Mouse (Mus musculus): ENCODE measurements around the gene Meaf6. TPM values are rescaled to one million over a fixed set of nuclear protein-coding genes. Genes with fewer than 3 reads are reported as not detected.
A peak's percentile ranks its signal among the peaks of the same experiment; 100 is the strongest.

The Meaf6 gene
- polyA plus RNA-seq (2015; fragmentation: Nextera tagmentation; extraction: Ambion mirVana), result 16.3 and 18.3 TPM in 2 replicates

DNA sequence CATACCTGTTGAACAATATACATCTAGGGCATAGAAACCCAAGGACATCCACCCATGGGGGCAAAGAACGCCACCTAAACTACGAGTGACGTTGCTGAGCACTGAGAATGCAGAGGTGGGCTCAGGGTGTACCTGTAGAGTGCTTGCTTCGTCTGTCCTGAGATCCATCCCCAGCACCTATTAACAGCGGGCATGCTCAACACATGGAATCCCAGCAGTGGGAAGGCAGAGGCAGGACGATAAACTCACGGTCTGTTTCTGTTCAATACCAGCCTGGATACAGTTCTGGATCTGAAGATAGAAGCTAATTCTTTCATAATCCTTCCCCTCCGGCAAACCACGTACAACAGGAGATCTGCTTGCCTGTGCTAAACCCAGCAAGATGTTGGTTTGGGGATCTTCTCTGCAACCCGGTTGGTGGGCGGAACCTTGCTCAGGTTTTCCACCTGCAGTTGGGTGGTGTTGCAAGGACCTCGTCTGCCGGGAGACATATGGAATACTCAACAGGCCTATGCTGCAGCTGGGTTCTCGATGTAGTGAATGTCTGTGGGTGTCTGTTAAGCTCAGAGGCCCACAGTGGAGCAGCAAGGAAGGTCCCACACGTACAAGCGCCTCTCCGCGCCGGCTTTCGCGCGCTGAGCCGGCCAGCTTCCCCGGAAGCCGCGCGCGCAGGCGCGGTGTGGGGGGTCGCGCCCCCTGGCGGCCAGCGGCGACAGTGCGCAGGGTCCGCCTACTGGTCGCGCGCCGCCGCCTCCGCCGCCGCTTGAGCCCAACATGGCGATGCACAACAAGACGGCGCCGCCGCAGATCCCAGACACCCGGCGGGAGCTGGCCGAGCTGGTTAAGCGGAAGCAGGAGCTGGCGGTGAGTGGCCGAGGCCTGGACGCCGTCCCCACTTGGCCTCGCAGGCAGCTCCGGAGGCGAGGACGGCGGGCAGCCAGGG is at the start of gene Meaf6:
Meaf6 (plus strand) TSS at position 732 of the 943 bp plus-strand sequence.
- H3K36me3 ChIP-seq (replicated peaks), result peaks cover 38% of the 10 kb centered on the region
- 1% methylated on average over 63 of the region's 63 CpGs for WGBS (ENCODE audit: insufficient replicate concordance)
- H3K4me2 ChIP-seq, result peak within 1 kb of the TSS; percentile 85
- ATAC-seq (ENCODE audit: insufficient read depth), result peak; percentile 94
- H3K9me3 ChIP-seq (replicated peaks), result no peaks in the 10 kb centered on the region
- peak within 1 kb of the TSS; percentile 95 for H3K27ac ChIP-seq (replicated peaks)
- peak within 1 kb of the TSS; percentile 90 for H3K9ac ChIP-seq
- peaks cover 32% of the 10 kb centered on the region for H3K4me1 ChIP-seq (replicated peaks)
- no peaks in the 10 kb centered on the region for H3K27me3 ChIP-seq
- peak within 1 kb of the TSS; percentile 89 for H3K4me3 ChIP-seq (replicated peaks)

DNA sequence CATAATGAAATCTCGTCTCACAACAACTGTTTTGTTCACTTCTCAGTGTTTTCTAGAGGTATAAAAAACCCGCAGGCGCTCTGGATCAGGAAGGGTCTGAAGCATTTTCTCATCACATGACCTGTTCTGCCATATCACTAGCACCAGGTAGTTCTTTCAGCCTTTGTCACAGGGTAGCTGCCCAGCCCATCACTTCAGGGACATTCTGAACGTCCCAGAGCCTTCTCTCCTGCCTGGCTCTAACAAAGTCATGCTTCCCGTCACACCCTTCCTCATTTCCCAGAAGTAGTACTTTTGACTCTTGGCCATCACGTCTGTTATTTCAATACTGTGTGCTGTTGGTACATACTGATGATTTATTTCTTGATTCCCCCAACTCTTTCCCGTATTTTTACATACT is 40.5 kb upstream of the Meaf6 start:
- Histone ChIP-seq H3K27me3 (no peaks in the 10 kb centered on the region), H3K9me3 (replicated peaks) (no peaks in the 10 kb centered on the region), H3K4me3 (replicated peaks) (no peak overlapping the region), H3K36me3 (replicated peaks) (peaks cover 97% of the 10 kb centered on the region), H3K4me1 (replicated peaks) (peaks cover 7% of the 10 kb centered on the region), H3K4me2 (no peak overlapping the region), H3K9ac (no peak overlapping the region), H3K27ac (replicated peaks) (no peak overlapping the region)
- WGBS (ENCODE audit: insufficient replicate concordance), result 74% methylated on average over 7 of the region's 7 CpGs
- ATAC-seq (ENCODE audit: insufficient read depth), result no peak

DNA sequence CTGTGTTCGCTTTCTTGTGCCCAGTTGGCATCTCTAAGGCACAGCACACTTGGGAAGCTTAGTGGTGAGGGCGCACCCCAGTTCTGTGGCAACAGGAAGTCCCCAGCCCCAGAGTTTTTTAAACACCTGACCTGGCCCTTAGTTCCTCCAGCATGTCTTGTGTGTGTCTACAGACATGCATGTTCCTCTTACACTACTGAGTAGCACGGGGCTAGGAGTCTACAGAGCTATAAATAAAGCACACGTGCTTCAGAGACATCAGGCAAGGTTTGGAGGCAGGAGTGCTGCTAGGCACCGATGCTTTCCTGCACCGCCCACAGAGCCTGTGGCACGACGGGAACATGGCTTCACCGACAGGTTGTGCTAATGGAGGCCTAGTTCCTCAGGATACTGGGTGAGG is 29.5 kb upstream of the Meaf6 start:
- Histone ChIP-seq H3K27ac (replicated peaks) (0 out of 2 replicates have a peak overlapping the region, but pooled peaks have one; percentile 38), H3K9ac (no peak overlapping the region), H3K27me3 (no peaks in the 10 kb centered on the region), H3K9me3 (replicated peaks) (no peaks in the 10 kb centered on the region), H3K4me3 (replicated peaks) (no peak overlapping the region), H3K36me3 (replicated peaks) (peaks cover 55% of the 10 kb centered on the region), H3K4me2 (no peak overlapping the region), H3K4me1 (replicated peaks) (peaks cover 11% of the 10 kb centered on the region)
- ATAC-seq (ENCODE audit: insufficient read depth), result no peak
- WGBS (ENCODE audit: insufficient replicate concordance), result 66% methylated on average over 9 of the region's 9 CpGs

DNA sequence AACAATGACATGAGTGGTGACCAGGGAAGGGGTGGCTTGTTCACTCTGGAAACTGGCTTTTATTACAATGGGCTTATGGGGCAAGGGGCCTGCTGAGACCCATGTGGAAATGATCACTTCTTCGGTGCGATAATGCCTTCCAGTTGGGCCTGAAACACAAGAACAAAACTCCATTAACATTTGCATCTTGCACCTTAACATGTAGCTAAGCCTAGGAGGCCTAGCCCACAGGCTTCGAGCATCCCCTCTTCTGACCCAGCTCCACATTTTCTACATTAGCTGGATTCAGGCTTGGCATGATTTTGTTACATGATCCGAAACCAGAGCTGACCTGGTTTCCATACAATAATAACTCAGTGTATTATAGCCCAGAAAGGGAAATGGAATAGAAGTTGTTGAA is 28.5 kb upstream of the Meaf6 start:
- Histone ChIP-seq H3K4me2 (no peak overlapping the region), H3K9ac (no peak overlapping the region), H3K27me3 (no peaks in the 10 kb centered on the region), H3K9me3 (replicated peaks) (no peaks in the 10 kb centered on the region), H3K27ac (replicated peaks) (no peak overlapping the region), H3K4me3 (replicated peaks) (no peak overlapping the region), H3K36me3 (replicated peaks) (peaks cover 45% of the 10 kb centered on the region), H3K4me1 (replicated peaks) (peaks cover 11% of the 10 kb centered on the region)
- no peak for ATAC-seq (ENCODE audit: insufficient read depth)
- 73% methylated on average over 4 of the region's 4 CpGs for WGBS (ENCODE audit: insufficient replicate concordance)

DNA sequence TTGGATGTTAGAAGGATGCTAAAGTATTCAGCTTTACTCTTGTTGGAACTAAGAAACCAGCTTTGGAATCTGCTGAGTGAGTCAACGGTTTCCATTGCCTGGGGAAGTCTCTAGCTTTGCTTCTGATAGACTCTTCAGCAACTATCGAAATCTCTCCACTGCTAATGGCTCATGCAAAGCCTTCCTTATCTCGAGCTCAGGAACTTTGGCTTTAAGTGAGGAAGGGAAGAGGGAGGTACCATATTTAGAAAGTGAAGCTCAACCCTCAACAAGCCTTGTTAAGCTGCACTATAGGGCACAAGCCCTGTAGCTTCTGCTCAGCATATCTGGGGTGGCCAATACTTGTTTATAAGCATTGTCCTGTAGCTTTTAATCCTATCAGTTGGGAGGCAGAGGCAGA is 27.7 kb upstream of the Meaf6 start:
- no peak overlapping the region for H3K27ac ChIP-seq (replicated peaks)
- H3K9ac ChIP-seq, result no peak overlapping the region
- no peak overlapping the region for H3K4me3 ChIP-seq (replicated peaks)
- no peaks in the 10 kb centered on the region for H3K9me3 ChIP-seq (replicated peaks)
- H3K4me1 ChIP-seq (replicated peaks), result peaks cover 11% of the 10 kb centered on the region
- H3K27me3 ChIP-seq, result no peaks in the 10 kb centered on the region
- peaks cover 37% of the 10 kb centered on the region for H3K36me3 ChIP-seq (replicated peaks)
- ATAC-seq (ENCODE audit: insufficient read depth), result no peak
- no peak overlapping the region for H3K4me2 ChIP-seq
- WGBS (ENCODE audit: insufficient replicate concordance), result 22% methylated on average over 3 of the region's 3 CpGs

DNA sequence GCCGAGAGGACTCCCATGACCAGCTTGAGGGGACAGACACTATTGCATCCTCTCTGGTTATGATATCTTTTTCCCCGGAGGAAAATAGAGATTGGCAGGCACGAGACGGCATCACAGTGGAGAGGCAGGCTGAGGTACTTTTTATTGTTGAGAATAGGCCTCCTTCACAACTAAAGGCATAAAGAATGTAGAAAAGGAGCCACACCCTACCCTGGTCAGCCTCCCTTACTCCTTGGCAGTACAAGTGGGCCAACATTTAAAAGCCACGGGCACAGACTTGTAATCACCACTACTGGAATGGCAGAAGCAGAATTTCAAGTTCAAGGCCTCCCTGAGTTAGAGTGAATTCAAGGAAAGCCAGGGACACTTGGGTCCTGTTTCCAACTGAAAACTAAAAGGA is 26.9 kb upstream of the Meaf6 start:
- no peak for ATAC-seq (ENCODE audit: insufficient read depth)
- no peak overlapping the region for H3K4me2 ChIP-seq
- no peak overlapping the region for H3K27ac ChIP-seq (replicated peaks)
- H3K4me1 ChIP-seq (replicated peaks), result peaks cover 11% of the 10 kb centered on the region
- no peaks in the 10 kb centered on the region for H3K27me3 ChIP-seq
- H3K36me3 ChIP-seq (replicated peaks), result peaks cover 30% of the 10 kb centered on the region
- H3K9me3 ChIP-seq (replicated peaks), result no peaks in the 10 kb centered on the region
- 59% methylated on average over 5 of the region's 5 CpGs for WGBS (ENCODE audit: insufficient replicate concordance)
- H3K4me3 ChIP-seq (replicated peaks), result no peak overlapping the region
- H3K9ac ChIP-seq, result no peak overlapping the region

DNA sequence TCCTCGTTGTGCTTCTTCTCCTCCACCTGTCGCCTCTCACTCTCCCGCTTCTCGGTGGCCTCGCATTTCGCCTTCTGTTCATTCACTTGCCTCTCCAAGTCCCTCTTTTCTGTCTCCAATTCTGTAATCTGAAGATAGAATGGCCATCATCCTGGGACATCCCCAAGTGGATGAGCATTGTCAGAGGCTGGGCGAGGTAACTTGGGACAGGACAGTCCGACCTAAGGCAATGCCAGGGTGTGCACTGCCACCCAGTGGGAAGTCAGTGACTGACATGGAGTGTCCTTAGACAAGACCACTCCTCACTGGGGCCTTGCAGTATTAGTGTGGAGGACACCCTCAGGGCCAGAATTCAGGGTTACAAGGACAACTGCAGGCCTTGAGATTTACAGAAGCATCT is 25.9 kb upstream of the Meaf6 start:
- H3K36me3 ChIP-seq (replicated peaks), result peaks cover 21% of the 10 kb centered on the region
- no peak overlapping the region for H3K27ac ChIP-seq (replicated peaks)
- no peaks in the 10 kb centered on the region for H3K27me3 ChIP-seq
- 5% methylated on average over 8 of the region's 8 CpGs for WGBS (ENCODE audit: insufficient replicate concordance)
- H3K9me3 ChIP-seq (replicated peaks), result no peaks in the 10 kb centered on the region
- H3K4me3 ChIP-seq (replicated peaks), result no peak overlapping the region
- ATAC-seq (ENCODE audit: insufficient read depth), result no peak
- H3K9ac ChIP-seq, result no peak overlapping the region
- peak overlapping the region; percentile 37 for H3K4me2 ChIP-seq
- peaks cover 11% of the 10 kb centered on the region for H3K4me1 ChIP-seq (replicated peaks)

DNA sequence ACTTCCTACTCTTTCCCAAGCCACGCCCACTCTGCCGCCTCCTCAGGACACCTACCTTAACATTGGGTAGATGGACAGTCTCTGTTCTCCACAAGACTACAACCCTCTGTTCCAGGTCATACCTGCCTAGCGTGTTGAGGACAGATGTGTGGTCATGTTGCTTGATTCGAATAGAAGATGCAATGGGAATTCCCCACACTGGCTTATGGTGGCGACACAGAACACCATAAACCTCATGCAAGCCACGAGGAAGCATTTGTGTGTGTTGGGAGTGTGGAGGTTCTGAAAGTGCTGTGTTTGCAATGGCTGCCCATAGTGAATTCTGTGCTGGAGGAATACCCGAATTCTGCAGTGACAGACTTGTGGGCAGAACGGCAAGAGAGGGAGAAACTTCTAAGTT is 21.1 kb upstream of the Meaf6 start:
- WGBS (ENCODE audit: insufficient replicate concordance), result 47% methylated on average over 8 of the region's 8 CpGs
- no peak for ATAC-seq (ENCODE audit: insufficient read depth)
- H3K27ac ChIP-seq (replicated peaks), result no peak overlapping the region

DNA sequence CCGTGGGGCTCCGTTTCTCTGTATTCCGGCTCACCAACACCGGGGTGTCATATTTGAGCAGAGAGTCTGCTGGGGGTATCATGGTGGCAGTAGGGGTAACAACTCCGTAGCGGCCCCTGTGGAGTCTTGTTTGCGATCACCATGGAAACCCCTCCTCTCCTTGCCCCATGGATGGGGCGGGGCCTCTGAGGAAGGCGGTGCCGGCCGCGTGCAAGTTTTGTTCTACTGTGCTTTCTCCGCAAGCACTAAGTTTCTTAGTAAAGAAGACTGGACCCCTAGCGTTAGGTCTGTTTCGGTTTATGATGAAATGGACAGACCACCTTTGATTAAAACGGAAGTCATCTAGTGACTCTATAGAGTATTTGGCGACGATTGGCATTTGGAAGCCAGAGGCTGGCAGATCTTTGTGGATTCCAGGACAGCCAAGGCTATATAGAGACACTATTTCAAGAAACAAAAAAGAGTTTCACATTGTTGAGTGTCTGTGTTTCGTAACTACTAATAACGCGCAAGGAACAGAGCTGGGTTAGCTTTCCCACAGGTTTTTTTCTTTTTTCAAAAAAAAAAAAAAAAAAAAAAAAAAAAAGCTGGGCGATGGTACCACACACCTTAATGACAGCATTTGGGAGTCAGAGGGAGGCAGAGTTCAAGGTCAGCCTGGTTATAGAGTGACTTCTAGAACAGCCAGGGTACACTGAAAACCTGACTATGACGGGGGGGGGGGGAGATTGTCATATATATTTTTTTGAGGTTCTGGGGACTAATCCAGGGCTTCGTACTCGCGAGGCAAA is 19.2 kb upstream of the Meaf6 start, which contains the start of gene Dnali1:
Dnali1 (minus strand) TSS at position 187 of the 791 bp plus-strand sequence.
- peak; percentile 4; the same call in 1 of the 2 replicates for ATAC-seq (ENCODE audit: insufficient read depth)
- Histone ChIP-seq H3K27me3 (peaks cover 16% of the 10 kb centered on the region), H3K36me3 (replicated peaks) (peaks cover 33% of the 10 kb centered on the region), H3K4me1 (replicated peaks) (peaks cover 25% of the 10 kb centered on the region), H3K9me3 (replicated peaks) (no peaks in the 10 kb centered on the region), H3K4me3 (replicated peaks) (peak within 1 kb of the TSS; percentile 92), H3K4me2 (peak within 1 kb of the TSS; percentile 96), H3K9ac (peak within 1 kb of the TSS; percentile 84), H3K27ac (replicated peaks) (peak within 1 kb of the TSS; percentile 81)
- 2% methylated on average over 26 of the region's 26 CpGs for WGBS (ENCODE audit: insufficient replicate concordance)

More for the DNA sequence above, 21.1 kb upstream of the Meaf6 start:
- no peak overlapping the region for H3K4me2 ChIP-seq
- peaks cover 25% of the 10 kb centered on the region for H3K4me1 ChIP-seq (replicated peaks)
- H3K4me3 ChIP-seq (replicated peaks), result no peak overlapping the region
- H3K27me3 ChIP-seq, result peaks cover 16% of the 10 kb centered on the region
- H3K36me3 ChIP-seq (replicated peaks), result peaks cover 14% of the 10 kb centered on the region
- H3K9ac ChIP-seq, result no peak overlapping the region
- H3K9me3 ChIP-seq (replicated peaks), result no peaks in the 10 kb centered on the region

DNA sequence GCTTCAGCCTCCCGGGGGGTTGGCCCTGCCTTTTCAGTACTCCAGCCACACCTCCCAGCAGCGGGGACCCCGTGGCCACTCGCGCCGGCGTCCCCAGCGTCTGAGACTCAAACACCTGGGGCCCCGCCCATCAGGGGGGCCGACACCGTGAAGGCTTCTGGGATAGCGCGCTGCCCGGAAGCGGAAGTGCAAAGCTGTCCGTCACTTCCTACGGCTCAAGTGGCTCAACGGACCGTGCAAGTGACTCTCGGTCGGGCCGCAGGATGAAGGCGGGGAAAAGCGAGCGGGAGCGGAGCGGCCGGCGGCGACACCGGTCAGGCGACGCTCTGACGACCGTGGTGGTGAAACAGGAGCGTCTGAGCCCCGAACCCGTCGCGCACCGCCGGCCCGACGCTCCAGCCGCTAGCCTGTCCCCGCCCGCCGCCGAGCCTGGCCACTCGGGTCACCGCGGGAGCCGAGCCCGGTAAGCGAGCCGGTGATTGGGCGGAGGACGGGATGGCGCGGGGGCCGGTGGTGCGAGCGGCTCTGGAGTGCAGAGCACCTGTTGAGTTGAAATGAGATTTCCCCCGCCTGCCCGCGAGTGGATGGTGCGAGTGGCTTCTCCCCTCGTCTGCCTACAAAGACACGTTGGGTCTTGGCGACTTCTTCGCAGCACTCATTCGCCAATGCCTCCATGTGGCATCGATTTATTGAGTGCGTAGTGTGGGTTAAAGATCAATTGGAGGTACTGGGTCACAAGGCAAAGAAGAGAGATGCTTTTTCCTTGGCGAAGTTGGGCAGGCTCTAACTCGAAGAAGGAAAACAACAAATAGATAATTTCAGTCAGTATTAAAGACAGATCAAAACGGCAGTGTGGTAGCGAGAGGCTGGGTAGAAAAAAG is 18.2 kb upstream of the Meaf6 start, which contains the start of gene Snip1:
Snip1 (plus strand) TSS at position 183 of the 881 bp plus-strand sequence.
- Histone ChIP-seq H3K4me2 (peak within 1 kb of the TSS; percentile 96), H3K36me3 (replicated peaks) (peaks cover 43% of the 10 kb centered on the region), H3K4me3 (replicated peaks) (peak within 1 kb of the TSS; percentile 92), H3K4me1 (replicated peaks) (peaks cover 25% of the 10 kb centered on the region), H3K9ac (peak within 1 kb of the TSS; percentile 84), H3K27me3 (peaks cover 16% of the 10 kb centered on the region), H3K9me3 (replicated peaks) (no peaks in the 10 kb centered on the region), H3K27ac (replicated peaks) (peak within 1 kb of the TSS; percentile 81)
- under 1% methylated on average over 78 of the region's 78 CpGs for WGBS (ENCODE audit: insufficient replicate concordance)
- peak; percentile 94 for ATAC-seq (ENCODE audit: insufficient read depth)
